Mouse (Mus musculus) midbrain, postnatal 0 days (tissue): ENCODE measurements around the gene Efna1. TPM values are rescaled to one million over a fixed set of nuclear protein-coding genes. Genes with fewer than 3 reads are reported as not detected.
A peak's percentile ranks its signal among the peaks of the same experiment; 100 is the strongest.

ENCODE experiments used
- ATAC-seq: fragments of 200-750 bp; cut with Nextera tagmentation; 2 replicates; pipeline ENCODE4 v1.8.0; 2017; ENCODE audit warnings: moderate number of reproducible peaks, mild to moderate bottlenecking, moderate TSS enrichment, moderate library complexity; ENCODE audit not compliant: low FRiP score
- DNase-seq: peaks from one replicate; pipeline ENCODE4 v3.0.0-alpha.2; 2015; ENCODE audit warnings: low spot score
- H3K27ac ChIP-seq: fragments of 300-500 bp; sonication (generic); 2 replicates; pipeline ENCODE4 v1.5.1; 2014; ENCODE audit warnings: low read depth, mild to moderate bottlenecking, low read length, mixed read lengths
- H3K27me3 ChIP-seq: fragments of 300-500 bp; sonication (generic); 2 replicates; pipeline ENCODE4 v1.6.1; 2014; ENCODE audit warnings: low read length, control low read depth, mixed read lengths; ENCODE audit not compliant: insufficient read depth
- H3K36me3 ChIP-seq: fragments of 300-500 bp; sonication (generic); 2 replicates; pipeline ENCODE4 v1.6.1; 2014; ENCODE audit warnings: low read length, control low read depth, mixed read lengths; ENCODE audit not compliant: insufficient read depth
- H3K4me1 ChIP-seq: fragments of 300-500 bp; sonication (generic); 2 replicates; pipeline ENCODE4 v1.6.1; 2014; ENCODE audit warnings: mild to moderate bottlenecking, control low read depth, antibody characterized with exemption, low read length, mixed read lengths; ENCODE audit not compliant: insufficient read depth
- H3K4me2 ChIP-seq: fragments of 300-500 bp; sonication (generic); 2 replicates; pipeline ENCODE4 v1.6.1; 2014; ENCODE audit warnings: low read depth, mild to moderate bottlenecking, low read length, mixed read lengths; ENCODE audit not compliant: poor library complexity, severe bottlenecking
- H3K4me3 ChIP-seq: fragments of 300-500 bp; sonication (generic); 2 replicates; pipeline ENCODE4 v1.5.1; 2014; ENCODE audit warnings: low read depth, mild to moderate bottlenecking, low read length, moderate library complexity
- H3K9ac ChIP-seq: fragments of 300-500 bp; sonication (generic); replicated peaks from 2 replicates; pipeline ENCODE4 v1.6.1; 2014; ENCODE audit warnings: mild to moderate bottlenecking, low read length, moderate library complexity, mixed read lengths; ENCODE audit not compliant: poor library complexity, severe bottlenecking
- H3K9me3 ChIP-seq: fragments of 300-500 bp; sonication (generic); 2 replicates; pipeline ENCODE4 v1.6.1; 2016; ENCODE audit warnings: low read length, control low read depth
- CTCF ChIP-seq: IDR thresholded peaks from 2 replicates; pipeline ENCODE4 v1.5.1; 2016; ENCODE audit warnings: antibody characterized with exemption, mild to moderate bottlenecking
- WGBS: fragments of 180-500 bp; shearing (Covaris S2); extraction: QIAGEN DNeasy Blood & Tissue Kit; methylation state at CpG from one replicate; pipeline ENCODE4 v1.1.7; 2014; 5-methylcytosine and 5-hydroxymethylcytosine counted together
- polyA plus RNA-seq: library from polyadenylated mRNA; unstranded; fragments of >200 nt; fragmentation: Nextera tagmentation; extraction: Ambion mirVana; gene quantifications from 2 replicates; pipeline ENCODE4 v1.2.1, GENCODE M21; 2015
- total RNA-seq: library from RNA; depleted of rRNA; stranded (reverse); fragments of >200 nt; gene quantifications from 2 replicates; pipeline ENCODE4 v1.2.3, GENCODE M21; 2014

Efna1 gene
- total and polyA plus RNA-seq, 2 experiments from 2014 or later = 6.6 to 9.4 TPM

GRCm38 (mm10) chr3:89232614-89233013, 48.3 kb downstream of the Efna1 start:
- H3K36me3 ChIP-seq = peaks cover 47% of the 10 kb centered on the region
- ATAC-seq = no peak

DNA sequence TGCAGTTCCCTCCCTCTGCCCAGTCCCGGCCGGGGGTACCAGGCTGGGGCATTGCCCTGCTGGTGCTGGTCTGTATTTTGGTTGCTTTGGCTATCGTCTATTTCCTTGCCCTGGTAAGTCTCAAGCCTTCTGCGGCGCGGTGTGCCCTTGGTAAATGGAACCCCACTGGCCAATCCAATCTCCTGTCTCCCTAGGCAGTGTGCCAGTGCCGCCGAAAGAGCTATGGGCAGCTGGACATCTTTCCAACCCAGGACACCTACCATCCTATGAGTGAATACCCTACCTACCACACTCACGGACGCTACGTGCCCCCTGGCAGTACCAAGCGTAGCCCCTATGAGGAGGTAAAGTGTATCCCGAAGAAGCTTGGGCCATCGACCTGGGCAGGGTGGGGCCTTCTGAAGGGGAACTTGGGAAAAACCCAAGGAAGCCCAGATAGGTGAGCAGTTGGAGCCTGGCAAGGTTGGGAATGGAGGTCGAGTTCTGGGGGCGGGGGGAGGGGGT, 49.1 kb downstream of the Efna1 start:
- H3K4me3 ChIP-seq = no peak overlapping the region
- no peak overlapping the region for H3K4me2 ChIP-seq
- H3K27ac ChIP-seq = no peak overlapping the region
- no peaks in the 10 kb centered on the region for H3K27me3 ChIP-seq
- 0 out of 2 replicates have a peak, but pooled peaks cover 3% of the 10 kb centered on the region for H3K4me1 ChIP-seq
- no peak for DNase-seq
- H3K9ac ChIP-seq = no peak overlapping the region
- no peak for ATAC-seq
- no peak for TF ChIP-seq CTCF
- H3K9me3 ChIP-seq = no peaks in the 10 kb centered on the region
- WGBS = 74% methylated on average over 16 of the region's 16 CpGs
- peaks cover 43% of the 10 kb centered on the region for H3K36me3 ChIP-seq

More at GRCm38 (mm10) chr3:89232614-89233013, 48.3 kb downstream of the Efna1 start:
- H3K4me2 ChIP-seq = no peak overlapping the region
- H3K27me3 ChIP-seq = no peaks in the 10 kb centered on the region
- TF ChIP-seq CTCF = no peak
- no peaks in the 10 kb centered on the region for H3K4me1 ChIP-seq
- no peak overlapping the region for H3K4me3 ChIP-seq
- H3K9ac ChIP-seq = no peak overlapping the region
- no peak overlapping the region for H3K27ac ChIP-seq
- WGBS = 80% methylated on average over 6 of the region's 6 CpGs
- H3K9me3 ChIP-seq = no peaks in the 10 kb centered on the region
- no peak for DNase-seq

DNA sequence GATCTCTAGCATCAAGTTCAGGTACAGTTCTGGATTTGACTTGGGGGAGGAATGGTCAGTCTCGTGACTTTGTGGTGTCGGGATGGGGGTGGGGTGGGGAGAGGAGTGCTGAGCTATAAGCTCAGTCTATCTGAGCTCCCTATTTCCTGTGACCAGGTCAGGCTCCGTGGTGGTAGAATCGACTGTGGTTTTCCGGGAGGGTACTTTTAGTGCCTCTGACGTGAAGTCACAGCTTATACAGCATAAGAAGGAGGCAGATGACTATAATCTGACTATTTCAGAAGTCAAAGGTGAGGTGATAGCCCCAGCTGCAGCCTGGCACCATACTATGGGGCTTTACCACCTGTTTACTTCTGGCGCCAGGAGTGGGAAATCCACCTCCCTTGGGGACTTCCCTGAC, 49.6 kb downstream of the Efna1 start:
- Histone ChIP-seq H3K4me3 (no peak overlapping the region), H3K27me3 (no peaks in the 10 kb centered on the region), H3K4me2 (no peak overlapping the region), H3K27ac (no peak overlapping the region), H3K9me3 (no peaks in the 10 kb centered on the region), H3K36me3 (peaks cover 38% of the 10 kb centered on the region), H3K9ac (no peak overlapping the region), H3K4me1 (0 out of 2 replicates have a peak, but pooled peaks cover 7% of the 10 kb centered on the region)
- WGBS = 76% methylated on average over 7 of the region's 7 CpGs
- DNase-seq (no peak), ATAC-seq (no peak)
- no peak for TF ChIP-seq CTCF

- peaks cover 14% of the 10 kb centered on the region; the same call in 1 of the 2 replicates for H3K4me1 ChIP-seq
- 94% methylated on average over 2 of the region's 2 CpGs for WGBS
- no peak overlapping the region for H3K9ac ChIP-seq
- no peak for ATAC-seq
- peaks cover 30% of the 10 kb centered on the region for H3K36me3 ChIP-seq
- H3K27ac ChIP-seq = no peak overlapping the region
- H3K9me3 ChIP-seq = no peaks in the 10 kb centered on the region
- H3K4me3 ChIP-seq = no peak overlapping the region
- H3K27me3 ChIP-seq = no peaks in the 10 kb centered on the region
- TF ChIP-seq CTCF = no peak
- DNase-seq = no peak
- no peak overlapping the region for H3K4me2 ChIP-seq
These were observed 50.4 kb downstream of the Efna1 start for GRCm38 (mm10) chr3:89230561-89230960.

DNA sequence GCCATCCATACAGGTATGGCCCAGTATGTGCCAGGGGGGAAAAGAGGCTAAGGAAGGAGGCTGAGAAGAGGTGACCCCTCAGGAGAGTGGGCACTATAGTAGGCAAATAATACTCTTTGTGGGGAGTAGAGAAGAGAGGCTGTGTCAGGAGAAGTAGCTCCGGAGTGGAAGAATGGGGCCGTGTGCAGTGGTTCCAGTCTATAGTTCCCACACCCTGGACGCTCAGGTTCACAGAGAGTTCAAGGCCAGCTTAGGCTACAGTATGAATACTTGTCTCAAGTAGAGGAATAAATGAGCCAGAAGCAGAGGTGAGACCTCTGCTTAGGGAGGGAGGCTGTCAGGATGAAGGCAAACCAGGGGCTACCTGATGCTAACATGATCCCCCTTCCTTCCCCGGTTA, 51.7 kb downstream of the Efna1 start:
- 72% methylated on average over 4 of the region's 4 CpGs for WGBS
- Histone ChIP-seq H3K4me3 (no peak overlapping the region), H3K27ac (no peak overlapping the region), H3K9ac (no peak overlapping the region), H3K27me3 (no peaks in the 10 kb centered on the region), H3K4me2 (peak overlapping the region; percentile 85; the same call in 1 of the 2 replicates), H3K4me1 (peaks cover 22% of the 10 kb centered on the region; the same call in 1 of the 2 replicates), H3K9me3 (no peaks in the 10 kb centered on the region), H3K36me3 (peaks cover 17% of the 10 kb centered on the region)
- TF ChIP-seq CTCF = no peak
- ATAC-seq (no peak), DNase-seq (no peak)

- peaks cover 26% of the 10 kb centered on the region; the same call in 1 of the 2 replicates for H3K4me1 ChIP-seq
- ATAC-seq = no peak
These were observed 52.1 kb downstream of the Efna1 start, which contains the start of gene Muc1 for GRCm38 (mm10) chr3:89228836-89229235. TSS of gene Muc1 (plus strand) at chr3:89229057.

More at GRCm38 (mm10) chr3:89228836-89229235, 52.1 kb downstream of the Efna1 start, which contains the start of gene Muc1:
- Histone ChIP-seq H3K4me3 (peak within 1 kb of the TSS; percentile 41), H3K27me3 (no peaks in the 10 kb centered on the region), H3K9ac (0 out of 2 replicates have a peak within 1 kb of the TSS, but pooled peaks have one; percentile 8), H3K27ac (peak within 1 kb of the TSS; percentile 80), H3K36me3 (peaks cover 13% of the 10 kb centered on the region), H3K4me2 (peak within 1 kb of the TSS; percentile 85), H3K9me3 (no peaks in the 10 kb centered on the region)
- DNase-seq = no peak
- 39% methylated on average over 10 of the region's 10 CpGs for WGBS
- no peak for TF ChIP-seq CTCF
